Mouse (Mus musculus) liver, postnatal 0 days (tissue): ENCODE measurements around the gene Ccdc9.

Source experiments
- CTCF ChIP-seq: sonication (generic); IDR thresholded peaks from 2 replicates; pipeline ENCODE4 v1.5.1; 2016; ENCODE audit warnings: antibody characterized with exemption, low read depth
- EP300 ChIP-seq: IDR thresholded peaks from 2 replicates; pipeline ENCODE4 v1.6.1; 2016; ENCODE audit warnings: antibody characterized with exemption, low read depth, mild to moderate bottlenecking

DNA sequence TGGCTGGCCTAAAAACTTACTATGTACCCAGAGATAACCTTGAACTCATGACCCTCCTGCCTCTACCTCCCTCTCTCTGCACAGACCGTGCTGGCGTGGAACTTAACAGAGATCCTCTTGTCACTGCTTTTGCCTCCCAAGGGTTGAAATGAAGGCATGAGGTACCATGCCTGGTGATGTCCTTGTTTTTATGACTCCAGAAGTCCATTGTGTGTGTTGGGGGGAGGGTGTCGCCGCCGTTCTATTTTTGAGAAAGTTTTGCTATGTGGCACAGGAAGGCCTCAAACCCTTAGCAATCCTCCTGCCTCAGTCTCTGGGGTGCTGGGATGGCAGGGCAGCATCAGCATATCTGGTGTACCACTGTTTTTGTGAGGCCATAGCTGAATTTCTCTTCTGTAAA lies 12.3 kb upstream of the Ccdc9 start:
- TF ChIP-seq EP300 (no peak), CTCF (no peak)
